Mouse (Mus musculus): ENCODE data around the gene Sgca.
"Not testable (repeated sequence)": the region's sequence is repeated elsewhere in the genome, so short reads cannot be mapped to it uniquely, and the experiment has no call there.

The Sgca gene

GRCm38 (mm10) chr11:94986435-94986834 is 10.3 kb upstream of the Sgca start:
- no peak for DNase-seq (ENCODE audit: low spot score)

GRCm38 (mm10) chr11:94985822-94986221 is 9.7 kb upstream of the Sgca start:
- DNase-seq (ENCODE audit: low spot score), result no peak

- no peak for DNase-seq (ENCODE audit: low spot score)
Observed at GRCm38 (mm10) chr11:94985140-94985539, 9.0 kb upstream of the Sgca start.

GRCm38 (mm10) chr11:94979462-94980179 is 3.5 kb upstream of the Sgca start:
- no peak for DNase-seq (ENCODE audit: low spot score)

- DNase-seq (ENCODE audit: low spot score), result peak; percentile 91
Observed at GRCm38 (mm10) chr11:94978947-94979346, 2.8 kb upstream of the Sgca start.

GRCm38 (mm10) chr11:94978178-94978915 is 2.2 kb upstream of the Sgca start:
- no peak for DNase-seq (ENCODE audit: low spot score)

GRCm38 (mm10) chr11:94974951-94975350 is 1.2 kb downstream of the Sgca start:
- DNase-seq (ENCODE audit: low spot score), result no peak

GRCm38 (mm10) chr11:94973313-94973712 is 2.8 kb downstream of the Sgca start:
- DNase-seq (ENCODE audit: low spot score), result no peak

GRCm38 (mm10) chr11:94972887-94973286 is 3.2 kb downstream of the Sgca start:
- no peak for DNase-seq (ENCODE audit: low spot score)

GRCm38 (mm10) chr11:94971895-94972615 is 4.1 kb downstream of the Sgca start:
- no peak for DNase-seq (ENCODE audit: low spot score)

GRCm38 (mm10) chr11:94970210-94970943 is 5.8 kb downstream of the Sgca start:
- DNase-seq (ENCODE audit: low spot score), result no peak

GRCm38 (mm10) chr11:94969709-94970108 is 6.4 kb downstream of the Sgca start:
- DNase-seq (ENCODE audit: low spot score), result not testable (repeated sequence)

- DNase-seq (ENCODE audit: low spot score), result no peak
Observed at GRCm38 (mm10) chr11:94968187-94968586, 7.9 kb downstream of the Sgca start.

GRCm38 (mm10) chr11:94967419-94967818 is 8.7 kb downstream of the Sgca start, which contains the start of gene Hils1:
Hils1 (plus strand) TSS chr11:94967593.
- no peak for DNase-seq (ENCODE audit: low spot score)

- DNase-seq (ENCODE audit: low spot score), result no peak
Observed at GRCm38 (mm10) chr11:94962534-94963101, 13.5 kb downstream of the Sgca start.

GRCm38 (mm10) chr11:94958065-94958858 is 17.9 kb downstream of the Sgca start:
- DNase-seq (ENCODE audit: low spot score), result no peak

- DNase-seq (ENCODE audit: low spot score), result no peak
Observed at GRCm38 (mm10) chr11:94957693-94958064, 18.4 kb downstream of the Sgca start.

- DNase-seq (ENCODE audit: low spot score), result no peak
Observed at GRCm38 (mm10) chr11:94955103-94955502, 21.0 kb downstream of the Sgca start.

- DNase-seq (ENCODE audit: low spot score), result no peak
Observed at GRCm38 (mm10) chr11:94952169-94952568, 24.0 kb downstream of the Sgca start.

GRCm38 (mm10) chr11:94945236-94945635 is 30.9 kb downstream of the Sgca start:
- no peak for DNase-seq (ENCODE audit: low spot score)

- no peak for DNase-seq (ENCODE audit: low spot score)
Observed at GRCm38 (mm10) chr11:94944295-94944694, 31.8 kb downstream of the Sgca start.

All from left cerebral cortex, adult 11 months (tissue).